Mouse (Mus musculus) megakaryocyte, embryonic 14.5 days (primary cell): ENCODE data around the gene Nrxn2.

ENCODE experiments used
- FLI1 ChIP-seq: IDR thresholded peaks from 2 replicates; pipeline ENCODE4 v1.6.1; 2012; ENCODE audit warnings: low read length, inconsistent platforms, mixed read lengths
- GATA1 ChIP-seq: IDR thresholded peaks from 3 replicates; pipeline ENCODE4 v1.6.1; 2012; ENCODE audit warnings: mixed read lengths, low read length, inconsistent platforms, borderline replicate concordance

- TF ChIP-seq GATA1 (no peak), FLI1 (no peak)
Observed at GRCm38 (mm10) chr19:6474706-6475105, 56.2 kb downstream of the Nrxn2 start.
